Mouse (Mus musculus) lung, postnatal 0 days (tissue): ENCODE measurements at regions not wholly inside any gene's neighbourhood (a gene's known extent, or its start where the extent isn't known, plus 50 kb on each side); places are given as distances from the start of the nearest gene placed in this dataset.

Experiments used
- ATAC-seq: fragments of 200-750 bp; cut with Nextera tagmentation; 2 replicates; pipeline ENCODE4 v1.8.0; 2017; ENCODE audit warnings: moderate library complexity
- DNase-seq: peaks from one replicate; pipeline ENCODE4 v3.0.0-alpha.2; 2016; ENCODE audit warnings: low spot score
- H3K27ac ChIP-seq: fragments of 300-500 bp; sonication (generic); 2 replicates; pipeline ENCODE4 v1.5.1; 2014; ENCODE audit warnings: antibody characterized with exemption, mild to moderate bottlenecking, low read length, mixed read lengths
- H3K27me3 ChIP-seq: fragments of 300-500 bp; sonication (generic); replicated peaks from 2 replicates; pipeline ENCODE4 v1.6.1; 2014; ENCODE audit warnings: low read length, mixed read lengths; ENCODE audit not compliant: insufficient read depth
- H3K36me3 ChIP-seq: fragments of 300-500 bp; sonication (generic); 2 replicates; pipeline ENCODE4 v1.6.1; 2014; ENCODE audit warnings: low read length, mixed read lengths; ENCODE audit not compliant: insufficient read depth
- H3K4me1 ChIP-seq: fragments of 300-500 bp; sonication (generic); 2 replicates; pipeline ENCODE4 v1.6.1; 2014; ENCODE audit warnings: antibody characterized with exemption, low read depth, low read length, mixed read lengths; ENCODE audit not compliant: insufficient read depth
- H3K4me2 ChIP-seq: fragments of 300-500 bp; sonication (generic); replicated peaks from 2 replicates; pipeline ENCODE4 v1.6.1; 2014; ENCODE audit warnings: low read depth, mild to moderate bottlenecking, low read length, moderate library complexity, mixed read lengths
- H3K4me3 ChIP-seq: fragments of 300-500 bp; sonication (generic); 2 replicates; pipeline ENCODE4 v1.5.1; 2014; ENCODE audit warnings: low read depth, low read length
- H3K9ac ChIP-seq: fragments of 300-500 bp; sonication (generic); replicated peaks from 2 replicates; pipeline ENCODE4 v1.6.1; 2014; ENCODE audit warnings: low read depth, mild to moderate bottlenecking
- H3K9me3 ChIP-seq: fragments of 300-500 bp; sonication (generic); 2 replicates; pipeline ENCODE4 v1.6.1; 2016; ENCODE audit warnings: low read length, mixed read lengths
- CTCF ChIP-seq: IDR thresholded peaks from 2 replicates; pipeline ENCODE4 v1.5.1; 2016; ENCODE audit warnings: antibody characterized with exemption, mild to moderate bottlenecking
- EP300 ChIP-seq: IDR thresholded peaks from 2 replicates; pipeline ENCODE4 v1.6.1; 2016; ENCODE audit warnings: antibody characterized with exemption, mild to moderate bottlenecking, control low read depth
- WGBS: fragments of 180-500 bp; shearing (Covaris S2); extraction: QIAGEN DNeasy Blood & Tissue Kit; methylation state at CpG from one replicate; pipeline ENCODE4 v1.1.7; 2014; 5-methylcytosine and 5-hydroxymethylcytosine counted together

GRCm38 (mm10) chr13:10990503-10991025 is 629.9 kb upstream of the Chrm3 start:
- no peak overlapping the region for H3K27ac ChIP-seq
- no peak overlapping the region for H3K4me2 ChIP-seq
- no peaks in the 10 kb centered on the region for H3K27me3 ChIP-seq
- WGBS: 79% methylated on average over 4 of the region's 4 CpGs
- H3K4me3 ChIP-seq: no peak overlapping the region
- no peaks in the 10 kb centered on the region for H3K36me3 ChIP-seq
- H3K9ac ChIP-seq: no peak overlapping the region
- H3K4me1 ChIP-seq: no peaks in the 10 kb centered on the region
- DNase-seq (no peak), ATAC-seq (no peak)
- H3K9me3 ChIP-seq: no peaks in the 10 kb centered on the region
- TF ChIP-seq EP300: no peak
- no peak for TF ChIP-seq CTCF

- H3K27ac ChIP-seq: no peak overlapping the region
- no peak overlapping the region for H3K4me2 ChIP-seq
- H3K4me1 ChIP-seq: no peaks in the 10 kb centered on the region
- 83% methylated on average over 6 of the region's 6 CpGs for WGBS
- H3K9ac ChIP-seq: no peak overlapping the region
- no peaks in the 10 kb centered on the region for H3K9me3 ChIP-seq
- no peak for TF ChIP-seq EP300
- TF ChIP-seq CTCF: no peak
- ATAC-seq (no peak), DNase-seq (no peak)
- H3K36me3 ChIP-seq: no peaks in the 10 kb centered on the region
- H3K27me3 ChIP-seq: no peaks in the 10 kb centered on the region
- no peak overlapping the region for H3K4me3 ChIP-seq
Observed at GRCm38 (mm10) chr13:10989095-10989814, 628.6 kb upstream of the Chrm3 start.

GRCm38 (mm10) chr13:10983736-10984135 is 623.1 kb upstream of the Chrm3 start:
- Histone ChIP-seq H3K27me3 (no peaks in the 10 kb centered on the region), H3K36me3 (no peaks in the 10 kb centered on the region), H3K9me3 (no peaks in the 10 kb centered on the region), H3K4me3 (no peak overlapping the region), H3K4me1 (no peaks in the 10 kb centered on the region), H3K27ac (no peak overlapping the region), H3K9ac (no peak overlapping the region), H3K4me2 (no peak overlapping the region)
- DNase-seq (no peak), ATAC-seq (no peak)
- TF ChIP-seq CTCF (no peak), EP300 (no peak)

GRCm38 (mm10) chr13:10982543-10982942 is 621.9 kb upstream of the Chrm3 start:
- Histone ChIP-seq H3K4me1 (no peaks in the 10 kb centered on the region), H3K27ac (no peak overlapping the region), H3K9ac (no peak overlapping the region), H3K4me2 (no peak overlapping the region), H3K27me3 (no peaks in the 10 kb centered on the region), H3K36me3 (no peaks in the 10 kb centered on the region), H3K4me3 (no peak overlapping the region), H3K9me3 (no peaks in the 10 kb centered on the region)
- ATAC-seq: no peak
- TF ChIP-seq CTCF: no peak
- TF ChIP-seq EP300: no peak
- WGBS: 90% methylated on average over 4 of the region's 4 CpGs
- DNase-seq: no peak

- Histone ChIP-seq H3K4me2 (no peak overlapping the region), H3K9me3 (no peaks in the 10 kb centered on the region), H3K4me1 (no peaks in the 10 kb centered on the region), H3K27ac (no peak overlapping the region), H3K36me3 (no peaks in the 10 kb centered on the region), H3K27me3 (no peaks in the 10 kb centered on the region), H3K9ac (no peak overlapping the region), H3K4me3 (no peak overlapping the region)
- 57% methylated on average over 3 of the region's 3 CpGs for WGBS
- TF ChIP-seq CTCF (no peak), EP300 (no peak)
- no peak for DNase-seq
- no peak for ATAC-seq
Observed at GRCm38 (mm10) chr13:10971932-10972331, 611.3 kb upstream of the Chrm3 start.

GRCm38 (mm10) chr13:10970721-10971120 is 610.1 kb upstream of the Chrm3 start:
- ATAC-seq (no peak), DNase-seq (no peak)
- no peak overlapping the region for H3K4me3 ChIP-seq
- no peak overlapping the region for H3K4me2 ChIP-seq
- no peak overlapping the region for H3K9ac ChIP-seq
- WGBS: 91% methylated on average over 3 of the region's 3 CpGs
- no peak overlapping the region for H3K27ac ChIP-seq
- H3K9me3 ChIP-seq: no peaks in the 10 kb centered on the region
- H3K4me1 ChIP-seq: no peaks in the 10 kb centered on the region
- TF ChIP-seq CTCF (no peak), EP300 (no peak)
- H3K36me3 ChIP-seq: no peaks in the 10 kb centered on the region
- no peaks in the 10 kb centered on the region for H3K27me3 ChIP-seq
